Mouse (Mus musculus) G1E-ER4 (cell line): ENCODE measurements around the gene Nr5a1. TPM values are rescaled to one million over a fixed set of nuclear protein-coding genes. Genes with fewer than 3 reads are reported as not detected.

Experiments used
- GATA1 ChIP-seq: IDR thresholded peaks from one replicate; pipeline ENCODE4 v1.8.0; 2012; ENCODE audit warnings: low read length, inconsistent platforms
- polyA plus RNA-seq: library from polyadenylated mRNA; stranded (reverse); fragments of >175 nt; gene quantifications from 2 replicates; pipeline ENCODE4 v1.2.3, GENCODE M21; 2012

The Nr5a1 gene
- polyA plus RNA-seq, 1 experiment, result 0.02 TPM

DNA sequence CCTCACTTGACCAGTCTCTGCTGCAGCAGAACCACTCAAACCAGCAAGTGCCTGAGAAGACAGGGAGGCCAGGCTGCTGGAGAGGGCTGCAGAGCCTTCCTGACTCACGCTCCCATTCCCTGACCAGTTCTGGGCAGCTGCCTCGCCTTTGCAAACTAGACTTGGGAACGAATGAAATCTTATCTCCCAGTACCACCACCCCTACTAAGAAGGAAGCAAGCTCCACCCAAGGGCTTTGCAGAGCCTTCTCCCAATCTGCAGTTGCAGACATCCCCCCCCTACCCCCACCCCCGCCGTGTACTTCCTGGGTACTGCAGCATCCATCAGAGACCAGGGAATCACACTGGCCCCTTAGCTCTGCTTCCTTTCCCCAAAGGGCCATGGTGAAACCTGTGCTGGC lies 31.3 kb downstream of the Nr5a1 start:
- TF ChIP-seq GATA1, result no peak

DNA sequence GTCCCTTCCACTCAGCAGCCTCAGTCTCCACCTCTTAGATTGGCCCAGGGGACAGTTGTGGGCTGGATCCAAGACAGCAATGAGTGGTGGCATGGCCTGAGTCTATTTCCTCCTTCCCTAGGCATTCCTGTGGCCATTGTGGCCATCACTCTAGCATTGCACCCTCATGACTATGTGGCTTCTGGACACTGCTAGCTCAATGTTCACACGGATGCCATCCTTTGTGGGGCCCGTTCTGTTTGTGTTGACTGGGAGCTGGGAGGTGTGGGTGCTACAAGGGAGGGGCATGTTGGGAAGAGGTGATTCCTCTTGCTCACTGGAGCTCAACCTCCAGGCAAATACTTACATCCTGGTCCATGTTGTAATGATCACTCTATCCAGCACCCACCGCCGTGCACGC lies 32.1 kb downstream of the Nr5a1 start:
- no peak for TF ChIP-seq GATA1

DNA sequence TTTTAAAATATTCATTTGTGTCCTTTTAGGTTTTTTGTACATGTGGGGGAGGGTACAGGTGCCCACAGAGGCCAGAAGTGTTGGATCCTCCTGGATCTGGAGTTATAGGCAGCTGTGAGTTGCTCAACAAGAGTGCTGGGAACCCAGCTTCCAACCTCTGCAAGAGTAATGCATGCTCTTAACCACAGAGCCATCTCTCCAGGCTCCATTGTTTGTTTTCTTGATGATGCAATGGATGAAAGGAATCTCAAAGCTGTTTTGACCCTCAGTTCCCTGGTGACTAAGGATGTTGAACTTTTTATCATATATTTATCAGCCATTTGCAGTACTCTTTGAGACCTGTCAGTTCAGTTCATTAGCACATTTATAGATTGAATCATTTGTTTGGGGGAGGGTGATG lies 35.4 kb downstream of the Nr5a1 start:
- no peak for TF ChIP-seq GATA1

GRCm38 (mm10) chr2:38675366-38675969 lies 38.9 kb downstream of the Nr5a1 start:
- no peak for TF ChIP-seq GATA1

DNA sequence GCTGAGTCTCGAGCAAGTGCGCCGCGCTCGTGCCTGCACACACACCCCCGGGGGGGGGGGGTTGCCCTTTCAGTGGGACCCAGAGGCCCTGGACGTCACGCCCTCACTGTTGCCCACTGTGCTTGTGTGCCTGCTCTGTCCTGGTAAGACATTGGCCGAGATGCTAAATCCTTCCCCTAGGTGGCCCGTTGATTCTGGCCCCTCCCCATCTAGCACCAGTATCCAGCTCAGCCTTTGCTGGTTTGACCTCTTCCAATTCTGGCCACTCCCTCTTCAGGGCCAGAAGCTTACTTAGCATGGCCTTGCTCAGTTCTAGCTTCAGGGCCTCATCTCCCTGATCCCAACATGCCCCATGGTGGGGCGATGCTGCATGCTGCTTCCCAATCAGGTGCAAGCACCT lies 41.8 kb downstream of the Nr5a1 start:
- no peak for TF ChIP-seq GATA1

- no peak for TF ChIP-seq GATA1
Measured at GRCm38 (mm10) chr2:38668802-38669580, 45.4 kb downstream of the Nr5a1 start.

GRCm38 (mm10) chr2:38661398-38661797 lies 52.9 kb downstream of the Nr5a1 start:
- TF ChIP-seq GATA1, result no peak

DNA sequence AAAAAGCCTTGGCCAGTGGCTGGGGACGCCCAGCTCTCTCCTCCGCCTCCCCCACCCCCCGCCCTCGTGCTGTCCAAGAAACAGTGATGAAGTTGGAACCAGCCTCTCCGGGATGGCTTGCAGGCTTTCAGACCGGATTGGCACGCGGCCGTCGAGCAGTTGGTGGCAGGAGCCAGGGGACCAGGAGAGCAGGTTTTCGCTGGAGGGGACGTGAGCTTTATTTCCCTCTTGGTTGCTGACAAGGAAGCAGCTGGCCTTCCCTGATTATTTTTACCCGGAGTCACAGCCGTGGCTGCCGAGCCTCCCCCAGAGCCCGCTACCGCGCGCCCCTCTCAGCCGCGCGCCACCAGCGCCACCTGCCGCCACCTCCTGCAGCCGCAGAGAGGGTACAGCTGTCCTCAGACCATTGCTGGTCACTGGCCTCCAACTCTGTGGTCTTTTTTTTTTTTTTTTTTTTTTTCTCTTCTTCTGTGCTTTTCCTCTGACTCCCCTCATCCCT lies 56.0 kb downstream of the Nr5a1 start:
- no peak for TF ChIP-seq GATA1

DNA sequence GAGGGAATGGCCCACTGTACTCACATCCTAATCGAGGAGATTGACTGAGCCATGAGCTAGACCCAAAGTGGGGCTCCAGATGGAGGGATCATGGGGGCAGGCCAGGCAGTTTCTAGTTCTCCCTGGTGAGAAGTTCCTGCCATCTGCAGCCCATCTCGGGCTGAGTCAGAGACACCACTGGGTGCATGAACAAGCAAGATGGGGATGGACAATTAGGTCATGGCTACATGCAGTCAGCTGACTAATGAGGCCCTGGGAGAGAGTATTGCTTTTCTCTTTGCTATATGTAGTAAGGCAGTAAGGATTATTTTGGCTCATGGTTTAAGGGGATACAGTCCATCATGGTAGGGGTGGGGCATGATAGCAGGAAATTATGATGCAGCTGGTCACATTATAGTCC lies 60.6 kb downstream of the Nr5a1 start:
- TF ChIP-seq GATA1, result no peak

DNA sequence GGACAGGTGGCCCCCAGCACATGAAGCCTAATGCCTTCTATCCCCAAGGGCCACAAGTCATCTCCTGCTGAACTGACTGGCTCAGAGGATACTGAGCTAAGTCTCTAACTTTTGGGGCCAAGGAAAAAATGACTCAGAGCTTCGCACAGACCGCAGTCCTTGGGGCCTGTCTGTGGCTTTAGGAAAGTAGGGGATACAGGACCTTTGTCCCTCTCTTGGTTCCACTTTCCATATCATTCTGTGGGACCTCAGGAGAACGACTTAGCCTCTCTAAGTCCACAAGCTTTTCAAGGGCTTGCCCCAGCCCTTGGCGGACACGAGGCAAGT lies 61.1 kb downstream of the Nr5a1 start:
- TF ChIP-seq GATA1, result no peak

DNA sequence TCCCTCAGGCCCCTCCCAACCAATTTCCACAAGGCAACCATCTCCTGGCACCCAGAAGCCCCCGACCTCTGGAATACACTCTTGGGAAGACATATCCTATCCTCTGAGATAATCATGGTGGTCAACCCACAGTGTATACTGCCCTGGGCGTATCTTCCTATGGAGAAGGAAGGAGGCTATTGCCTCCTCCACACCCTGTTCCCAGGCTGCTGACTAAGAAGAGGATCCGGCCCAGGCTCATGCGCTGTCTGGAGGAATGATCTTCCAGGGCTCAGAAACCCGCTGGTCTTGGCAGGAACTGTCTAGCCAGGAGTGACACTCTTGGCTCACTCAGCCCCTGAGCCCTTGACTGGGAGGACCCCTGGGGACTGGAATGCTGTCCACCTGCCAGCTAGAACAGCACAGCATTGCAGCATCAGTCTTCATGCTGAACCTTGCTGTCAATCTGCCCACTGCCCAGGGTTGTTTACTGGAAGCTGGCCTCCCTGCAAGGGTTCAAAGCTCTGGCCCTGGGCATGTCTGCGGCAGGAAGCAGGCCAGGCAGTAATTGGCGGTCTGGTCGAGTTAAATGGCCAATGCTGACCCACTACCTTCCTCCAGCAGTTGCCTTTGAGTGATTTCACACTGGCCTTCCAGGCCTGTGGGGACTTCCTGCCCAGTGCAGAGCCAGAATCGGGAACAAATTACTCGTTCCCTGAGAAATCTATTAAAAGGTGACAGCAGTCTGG lies 61.6 kb downstream of the Nr5a1 start:
- no peak for TF ChIP-seq GATA1

DNA sequence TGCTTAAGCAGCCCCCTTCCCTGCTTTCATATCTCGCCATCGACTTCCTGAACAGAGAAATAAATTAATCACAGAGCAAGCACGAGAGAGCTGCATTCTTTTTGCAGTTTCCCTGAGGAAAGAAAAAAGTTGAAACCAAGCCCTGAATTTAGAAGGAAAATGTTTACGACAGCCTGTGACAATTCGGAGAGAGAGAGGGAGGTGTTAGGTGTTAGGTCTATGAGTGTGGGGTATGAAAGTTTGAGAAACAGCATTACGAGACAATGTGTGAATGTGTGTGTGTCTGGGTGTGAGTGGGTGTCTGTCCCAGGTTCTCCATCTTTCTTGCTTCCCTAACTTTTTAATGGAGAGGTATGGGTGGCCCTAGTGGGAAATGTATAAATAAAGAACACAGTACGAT lies 62.2 kb downstream of the Nr5a1 start:
- no peak for TF ChIP-seq GATA1

DNA sequence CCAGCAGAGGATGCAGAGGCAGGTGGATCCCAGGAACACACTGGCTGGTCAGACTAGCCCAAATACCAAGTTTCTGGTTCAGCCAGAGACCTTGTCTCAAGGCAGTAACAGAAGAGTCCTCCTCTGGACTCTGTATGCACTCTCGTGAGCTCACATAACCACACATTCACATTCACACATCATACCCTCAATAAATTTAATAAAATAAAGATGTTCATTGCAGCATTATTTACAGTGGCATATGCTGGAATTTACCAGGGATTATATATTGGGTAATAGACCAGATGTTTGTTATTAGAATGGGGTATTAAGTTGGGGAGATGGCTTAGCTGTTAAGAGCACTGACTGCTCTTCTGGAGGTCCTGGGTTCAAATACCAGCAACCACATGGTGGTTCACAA lies 64.0 kb downstream of the Nr5a1 start:
- no peak for TF ChIP-seq GATA1

- no peak for TF ChIP-seq GATA1
Measured at GRCm38 (mm10) chr2:38647661-38648060, 66.7 kb downstream of the Nr5a1 start.

DNA sequence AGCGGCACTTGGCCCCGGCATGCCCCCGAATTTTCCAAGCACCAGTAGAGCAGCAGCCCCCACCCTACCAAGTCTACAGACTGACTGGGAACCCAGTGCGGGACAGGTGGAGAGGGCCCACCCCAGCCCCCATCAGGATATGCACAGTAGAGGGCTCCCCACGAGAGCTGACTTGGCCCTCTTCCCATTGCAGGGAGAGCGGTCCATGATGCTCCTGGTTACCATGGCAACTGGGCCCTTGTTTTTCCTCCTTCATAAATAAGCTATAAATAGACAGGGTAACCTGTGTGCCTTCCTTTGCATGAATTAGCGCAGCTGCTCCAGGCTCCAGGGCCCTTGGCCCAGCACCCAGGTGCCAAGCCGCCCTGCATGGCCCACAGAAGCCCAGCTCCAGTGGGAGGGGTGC lies 67.1 kb downstream of the Nr5a1 start:
- TF ChIP-seq GATA1, result no peak

- no peak for TF ChIP-seq GATA1
Measured at GRCm38 (mm10) chr2:38645936-38646335, 68.4 kb downstream of the Nr5a1 start.

- TF ChIP-seq GATA1, result no peak
Measured at GRCm38 (mm10) chr2:38643625-38644427, 70.5 kb downstream of the Nr5a1 start, which contains the start of gene Psmb7. Gene Psmb7 (minus strand): TSS chr2:38644087.

Other genes starting within 250 kb of the Nr5a1 start
- gene Nek6, start 202.9 kb downstream of the Nr5a1 start, polyA plus RNA-seq, result 92.8 and 93.4 TPM in 2 replicates
- gene Psmb7, start 70.5 kb downstream of the Nr5a1 start, polyA plus RNA-seq, result 5.9 and 8.8 TPM in 2 replicates
- gene Nr6a1, start 213.1 kb upstream of the Nr5a1 start, polyA plus RNA-seq, result 0.58 and 0.68 TPM in 2 replicates
- not detected in 2 replicates for gene Olfml2a, start 217.4 kb upstream of the Nr5a1 start, polyA plus RNA-seq